Mouse (Mus musculus): ENCODE data around the gene Galnt17. TPM values are rescaled to one million over a fixed set of nuclear protein-coding genes. Genes with fewer than 3 reads are reported as not detected.

Galnt17 gene
- polyA plus RNA-seq, 1 experiment from 2014 or later, result 10.9 TPM

DNA sequence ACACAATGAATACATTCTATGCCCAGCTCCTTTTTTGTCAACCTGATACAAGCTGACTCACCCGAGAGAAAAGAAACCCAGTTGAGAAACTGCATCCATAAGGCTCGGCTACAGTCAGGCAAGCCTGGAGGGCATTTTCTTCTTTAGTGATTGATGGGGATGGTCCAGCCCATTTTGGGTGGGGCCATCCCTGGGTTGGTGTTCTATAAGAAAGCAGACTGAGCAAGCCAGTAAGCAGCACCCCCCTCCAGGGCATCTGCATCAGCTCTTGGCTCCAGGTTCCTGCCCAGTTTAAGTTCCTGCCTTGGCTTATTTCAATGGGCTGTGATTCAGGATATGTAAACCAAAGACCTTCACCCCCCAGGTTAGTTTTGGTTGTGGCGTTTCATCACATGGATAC is 295.2 kb downstream of the Galnt17 start:
- H3K4me2 ChIP-seq (ENCODE audit: low read length), result no peak overlapping the region
- H3K27ac ChIP-seq (ENCODE audit: low read length), result no peak overlapping the region
- H3K27me3 ChIP-seq (replicated peaks; ENCODE audit: control insufficient read depth, insufficient read depth, low read length), result no peaks in the 10 kb centered on the region
- H3K4me1 ChIP-seq (replicated peaks; ENCODE audit: control insufficient read depth, insufficient read depth, low read length), result no peaks in the 10 kb centered on the region
- H3K36me3 ChIP-seq (ENCODE audit: control insufficient read depth, insufficient read depth), result no peaks in the 10 kb centered on the region
- H3K9ac ChIP-seq (replicated peaks; ENCODE audit: low read depth, low read length), result no peak overlapping the region
- H3K9me3 ChIP-seq (ENCODE audit: control insufficient read depth, low read length), result no peaks in the 10 kb centered on the region
- 69% methylated on average over 3 of the region's 3 CpGs for WGBS
- H3K4me3 ChIP-seq (replicated peaks; ENCODE audit: low read length), result no peak overlapping the region
- ATAC-seq, result no peak

DNA sequence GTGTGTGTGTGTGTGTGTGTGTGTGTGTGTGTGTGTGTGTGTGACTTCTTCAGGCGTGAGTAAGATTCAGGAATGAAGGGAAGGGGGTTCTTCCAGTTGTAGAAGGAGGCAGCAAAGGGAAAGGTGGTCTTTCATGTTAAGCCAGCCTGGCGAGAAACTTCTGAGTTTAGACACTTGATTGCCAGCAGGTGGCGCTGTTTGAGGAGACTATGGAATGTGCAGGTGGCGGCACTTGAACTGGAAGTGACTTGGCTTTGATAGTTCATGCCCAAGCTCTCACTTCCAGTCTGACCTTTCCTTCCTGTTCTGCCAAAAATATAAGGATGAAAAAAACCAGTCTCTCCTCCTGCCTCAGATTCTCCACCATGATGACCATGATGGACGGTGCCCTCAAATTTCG is 298.8 kb downstream of the Galnt17 start:
- no peak for ATAC-seq
- peaks cover 10% of the 10 kb centered on the region; the same call in 1 of the 2 replicates for H3K4me1 ChIP-seq (replicated peaks; ENCODE audit: control insufficient read depth, insufficient read depth, low read length)
- 61% methylated on average over 6 of the region's 6 CpGs for WGBS

DNA sequence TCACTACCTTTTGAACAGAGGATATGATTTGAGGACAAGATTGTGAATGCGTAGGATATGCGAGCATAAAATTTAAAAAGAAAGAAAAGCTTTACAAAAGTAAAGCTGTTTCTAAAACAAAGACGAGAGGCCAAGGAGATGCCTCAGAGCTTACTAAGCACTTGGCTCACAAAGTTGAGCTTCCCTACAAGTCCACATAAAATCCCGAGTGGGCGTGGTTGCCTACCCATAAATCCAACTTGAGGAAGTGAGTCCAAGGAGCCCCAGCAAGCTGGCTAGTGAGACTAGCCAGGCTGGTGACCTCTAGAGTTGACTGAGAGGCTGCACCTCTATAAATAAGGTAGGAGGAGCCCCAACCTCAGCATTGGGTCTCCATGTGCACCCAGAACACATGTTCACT is 299.8 kb downstream of the Galnt17 start:
- ATAC-seq, result no peak
- H3K4me2 ChIP-seq (ENCODE audit: low read length), result no peak overlapping the region
- no peaks in the 10 kb centered on the region for H3K27me3 ChIP-seq (replicated peaks; ENCODE audit: control insufficient read depth, insufficient read depth, low read length)
- WGBS, result 98% methylated on average over 5 of the region's 5 CpGs
- H3K9me3 ChIP-seq (ENCODE audit: control insufficient read depth, low read length), result 0 out of 2 replicates have a peak, but pooled peaks cover 3% of the 10 kb centered on the region
- H3K4me3 ChIP-seq (replicated peaks; ENCODE audit: low read length), result no peak overlapping the region
- H3K4me1 ChIP-seq (replicated peaks; ENCODE audit: control insufficient read depth, insufficient read depth, low read length), result peaks cover 10% of the 10 kb centered on the region; the same call in 1 of the 2 replicates
- H3K36me3 ChIP-seq (ENCODE audit: control insufficient read depth, insufficient read depth), result no peaks in the 10 kb centered on the region
- no peak overlapping the region for H3K27ac ChIP-seq (ENCODE audit: low read length)
- H3K9ac ChIP-seq (replicated peaks; ENCODE audit: low read depth, low read length), result no peak overlapping the region

More for the DNA sequence above, 298.8 kb downstream of the Galnt17 start:
- Histone ChIP-seq H3K9ac (replicated peaks; ENCODE audit: low read depth, low read length) (no peak overlapping the region), H3K36me3 (ENCODE audit: control insufficient read depth, insufficient read depth) (no peaks in the 10 kb centered on the region), H3K9me3 (ENCODE audit: control insufficient read depth, low read length) (0 out of 2 replicates have a peak, but pooled peaks cover 3% of the 10 kb centered on the region), H3K27me3 (replicated peaks; ENCODE audit: control insufficient read depth, insufficient read depth, low read length) (no peaks in the 10 kb centered on the region), H3K27ac (ENCODE audit: low read length) (no peak overlapping the region), H3K4me3 (replicated peaks; ENCODE audit: low read length) (no peak overlapping the region), H3K4me2 (ENCODE audit: low read length) (no peak overlapping the region)

DNA sequence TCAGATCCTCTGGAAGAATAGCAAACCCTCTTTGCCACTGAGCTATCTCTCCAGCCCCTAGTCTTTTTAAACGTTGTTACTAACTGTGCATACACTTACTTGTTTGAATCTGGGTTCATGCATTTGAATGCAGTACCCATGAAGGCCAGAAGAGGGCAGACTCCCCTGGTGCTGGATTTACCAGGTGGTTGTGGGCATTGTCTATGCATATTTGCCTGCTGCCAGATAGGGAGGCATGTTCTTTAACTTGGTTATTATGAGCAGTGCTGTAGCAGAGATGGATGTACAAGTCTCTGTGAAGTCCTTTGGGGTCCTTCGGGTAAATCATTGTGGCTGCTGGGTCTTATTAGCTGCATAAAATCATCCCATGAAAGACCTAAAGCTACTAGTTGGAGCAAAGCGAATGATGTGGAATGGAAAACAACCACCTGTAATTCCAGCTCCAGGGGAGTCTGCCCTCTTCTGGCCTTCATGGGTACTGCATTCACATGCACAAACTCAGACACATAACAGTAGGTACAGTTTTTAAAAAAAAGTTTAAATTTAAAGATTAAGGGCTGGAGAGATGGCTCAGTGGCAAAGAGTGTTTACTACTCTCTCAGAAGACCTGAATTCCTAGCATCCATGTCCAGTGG is 300.3 kb downstream of the Galnt17 start:
- no peak overlapping the region for H3K4me3 ChIP-seq (replicated peaks; ENCODE audit: low read length)
- ATAC-seq, result no peak
- 72% methylated on average over 3 of the region's 3 CpGs for WGBS
- 0 out of 2 replicates have a peak, but pooled peaks cover 3% of the 10 kb centered on the region for H3K9me3 ChIP-seq (ENCODE audit: control insufficient read depth, low read length)
- H3K9ac ChIP-seq (replicated peaks; ENCODE audit: low read depth, low read length), result no peak overlapping the region
- H3K27me3 ChIP-seq (replicated peaks; ENCODE audit: control insufficient read depth, insufficient read depth, low read length), result no peaks in the 10 kb centered on the region
- peak overlapping the region; percentile 84 for H3K27ac ChIP-seq (ENCODE audit: low read length)
- H3K4me2 ChIP-seq (ENCODE audit: low read length), result no peak overlapping the region
- H3K4me1 ChIP-seq (replicated peaks; ENCODE audit: control insufficient read depth, insufficient read depth, low read length), result peaks cover 10% of the 10 kb centered on the region; the same call in 1 of the 2 replicates
- no peaks in the 10 kb centered on the region for H3K36me3 ChIP-seq (ENCODE audit: control insufficient read depth, insufficient read depth)

DNA sequence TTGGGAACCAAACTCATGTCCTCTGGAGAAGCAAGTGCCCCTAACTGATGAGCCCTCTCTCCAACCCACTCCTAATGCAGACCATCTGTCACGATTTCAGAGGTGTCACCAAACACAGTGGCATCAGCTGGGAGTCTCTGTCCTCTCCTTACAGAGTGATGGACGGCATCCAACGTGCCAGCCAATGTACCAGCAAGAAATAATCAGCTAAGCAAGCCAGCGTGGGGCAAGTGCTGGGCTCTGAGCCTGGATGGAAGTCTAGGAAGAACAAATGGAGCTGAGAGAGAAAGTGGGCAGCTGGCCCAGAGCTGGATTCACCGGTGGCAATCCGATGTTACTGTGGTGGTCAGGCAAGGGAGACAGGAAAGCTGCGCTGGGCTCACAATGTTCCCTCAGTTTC is 301.1 kb downstream of the Galnt17 start:
- Histone ChIP-seq H3K27ac (ENCODE audit: low read length) (peak overlapping the region; percentile 84), H3K36me3 (ENCODE audit: control insufficient read depth, insufficient read depth) (no peaks in the 10 kb centered on the region), H3K27me3 (replicated peaks; ENCODE audit: control insufficient read depth, insufficient read depth, low read length) (no peaks in the 10 kb centered on the region), H3K9ac (replicated peaks; ENCODE audit: low read depth, low read length) (no peak overlapping the region), H3K4me3 (replicated peaks; ENCODE audit: low read length) (no peak overlapping the region), H3K4me2 (ENCODE audit: low read length) (no peak overlapping the region), H3K4me1 (replicated peaks; ENCODE audit: control insufficient read depth, insufficient read depth, low read length) (peaks cover 10% of the 10 kb centered on the region; the same call in 1 of the 2 replicates), H3K9me3 (ENCODE audit: control insufficient read depth, low read length) (0 out of 2 replicates have a peak, but pooled peaks cover 3% of the 10 kb centered on the region)
- WGBS, result 37% methylated on average over 7 of the region's 7 CpGs
- ATAC-seq, result peak; percentile 86

DNA sequence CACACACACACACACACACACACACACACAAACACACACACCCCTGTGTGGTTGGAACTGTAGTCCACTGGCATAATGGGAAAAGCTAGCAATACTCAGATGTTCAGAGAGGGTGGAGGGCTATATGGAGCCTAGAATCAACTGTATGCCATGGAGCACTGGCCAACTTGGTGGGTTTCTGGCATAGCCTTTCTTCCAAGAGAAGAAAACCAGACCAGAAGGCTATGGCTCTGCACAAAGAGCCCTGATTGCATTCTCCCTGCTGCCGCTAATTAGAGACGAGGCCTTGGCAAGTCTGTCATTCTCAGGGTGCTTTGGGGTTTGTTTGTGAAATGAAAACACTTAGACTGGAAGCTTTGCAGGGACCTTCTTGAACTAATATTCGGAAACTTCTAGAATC is 301.8 kb downstream of the Galnt17 start:
- H3K4me3 ChIP-seq (replicated peaks; ENCODE audit: low read length), result no peak overlapping the region
- peak; percentile 88 for ATAC-seq
- H3K36me3 ChIP-seq (ENCODE audit: control insufficient read depth, insufficient read depth), result no peaks in the 10 kb centered on the region
- 29% methylated on average over 3 of the region's 3 CpGs for whole genome bisulfite sequencing
- peak overlapping the region; percentile 84 for H3K27ac ChIP-seq (ENCODE audit: low read length)
- H3K9me3 ChIP-seq (ENCODE audit: control insufficient read depth, low read length), result 0 out of 2 replicates have a peak, but pooled peaks cover 3% of the 10 kb centered on the region
- no peaks in the 10 kb centered on the region for H3K27me3 ChIP-seq (replicated peaks; ENCODE audit: control insufficient read depth, insufficient read depth, low read length)
- H3K9ac ChIP-seq (replicated peaks; ENCODE audit: low read depth, low read length), result no peak overlapping the region
- H3K4me1 ChIP-seq (replicated peaks; ENCODE audit: control insufficient read depth, insufficient read depth, low read length), result peaks cover 10% of the 10 kb centered on the region; the same call in 1 of the 2 replicates
- H3K4me2 ChIP-seq (ENCODE audit: low read length), result no peak overlapping the region

DNA sequence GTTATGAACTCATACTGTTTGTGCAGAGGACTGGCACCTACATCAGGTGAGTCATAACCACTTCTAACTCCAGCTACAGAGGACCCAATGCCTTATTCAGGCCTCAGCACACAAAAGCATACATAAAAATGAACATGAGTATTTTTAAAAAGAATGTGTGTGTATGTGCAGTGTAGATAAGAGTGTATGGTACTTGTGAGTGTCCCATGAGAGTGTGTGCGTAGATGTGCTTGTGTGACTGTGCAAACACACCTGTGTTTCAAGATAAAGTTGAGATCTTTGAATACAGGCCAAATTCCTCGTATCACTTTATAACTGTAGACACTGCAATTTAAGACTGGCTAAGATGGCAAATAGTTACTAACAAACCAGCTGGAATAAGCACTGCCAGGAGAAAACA is 307.7 kb downstream of the Galnt17 start:
- no peak overlapping the region for H3K4me3 ChIP-seq (replicated peaks; ENCODE audit: low read length)
- no peaks in the 10 kb centered on the region for H3K27me3 ChIP-seq (replicated peaks; ENCODE audit: control insufficient read depth, insufficient read depth, low read length)
- H3K9ac ChIP-seq (replicated peaks; ENCODE audit: low read depth, low read length), result no peak overlapping the region
- no peak overlapping the region for H3K4me2 ChIP-seq (ENCODE audit: low read length)
- no peak for ATAC-seq
- no peaks in the 10 kb centered on the region for H3K36me3 ChIP-seq (ENCODE audit: control insufficient read depth, insufficient read depth)
- WGBS, result 71% methylated on average over 2 of the region's 2 CpGs
- 0 out of 2 replicates have a peak, but pooled peaks cover 3% of the 10 kb centered on the region for H3K9me3 ChIP-seq (ENCODE audit: control insufficient read depth, low read length)
- H3K4me1 ChIP-seq (replicated peaks; ENCODE audit: control insufficient read depth, insufficient read depth, low read length), result no peaks in the 10 kb centered on the region; the same call in 1 of the 2 replicates
- no peak overlapping the region for H3K27ac ChIP-seq (ENCODE audit: low read length)

DNA sequence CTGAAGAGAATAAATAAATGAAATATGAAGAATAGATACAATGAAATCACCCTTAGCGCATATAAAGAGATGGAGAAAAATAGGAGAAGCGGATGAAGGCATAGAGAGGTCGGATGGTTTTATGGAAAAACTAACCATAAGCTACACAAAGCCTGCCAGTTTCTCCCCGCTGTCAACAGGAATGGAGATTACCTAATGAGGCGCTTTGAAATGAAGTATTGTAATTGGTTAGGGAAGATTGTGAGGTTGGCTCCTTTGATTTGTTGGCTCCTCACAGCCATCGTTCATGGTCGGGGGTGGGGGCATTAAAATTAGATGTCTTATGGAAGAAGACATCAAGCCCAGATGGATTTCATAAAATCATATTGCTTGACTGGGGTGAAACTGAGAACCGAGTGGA is 329.0 kb downstream of the Galnt17 start:
- no peak overlapping the region for H3K27ac ChIP-seq (ENCODE audit: low read length)
- H3K4me2 ChIP-seq (ENCODE audit: low read length), result no peak overlapping the region
- H3K9ac ChIP-seq (replicated peaks; ENCODE audit: low read depth, low read length), result no peak overlapping the region
- H3K4me3 ChIP-seq (replicated peaks; ENCODE audit: low read length), result no peak overlapping the region
- no peaks in the 10 kb centered on the region for H3K27me3 ChIP-seq (replicated peaks; ENCODE audit: control insufficient read depth, insufficient read depth, low read length)
- H3K9me3 ChIP-seq (ENCODE audit: control insufficient read depth, low read length), result no peaks in the 10 kb centered on the region
- ATAC-seq, result no peak
- 80% methylated on average over 8 of the region's 8 CpGs for WGBS
- no peaks in the 10 kb centered on the region for H3K4me1 ChIP-seq (replicated peaks; ENCODE audit: control insufficient read depth, insufficient read depth, low read length)
- H3K36me3 ChIP-seq (ENCODE audit: control insufficient read depth, insufficient read depth), result no peaks in the 10 kb centered on the region

DNA sequence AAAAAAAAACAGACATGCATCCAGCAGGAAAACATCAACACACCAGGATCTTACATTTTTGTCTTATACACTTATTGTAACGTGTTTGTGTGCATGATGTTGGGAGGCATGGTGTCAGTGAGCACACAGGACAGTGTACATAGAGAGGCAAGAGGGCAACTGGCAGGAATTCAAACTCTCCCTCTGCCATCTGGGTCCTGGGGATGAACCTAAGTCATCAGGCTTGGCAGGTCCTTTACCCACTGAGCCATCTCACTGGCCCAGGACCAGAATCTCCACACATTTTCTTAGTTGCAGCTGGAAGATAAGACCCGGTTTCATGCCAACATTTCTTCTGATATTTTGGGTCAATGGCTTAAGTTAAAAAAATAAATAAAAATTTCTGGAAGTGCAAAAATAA is 329.4 kb downstream of the Galnt17 start:
- WGBS, result 73% methylated on average over 2 of the region's 2 CpGs
- Histone ChIP-seq H3K27me3 (replicated peaks; ENCODE audit: control insufficient read depth, insufficient read depth, low read length) (no peaks in the 10 kb centered on the region), H3K4me1 (replicated peaks; ENCODE audit: control insufficient read depth, insufficient read depth, low read length) (no peaks in the 10 kb centered on the region), H3K36me3 (ENCODE audit: control insufficient read depth, insufficient read depth) (no peaks in the 10 kb centered on the region), H3K4me2 (ENCODE audit: low read length) (no peak overlapping the region), H3K9me3 (ENCODE audit: control insufficient read depth, low read length) (no peaks in the 10 kb centered on the region), H3K4me3 (replicated peaks; ENCODE audit: low read length) (no peak overlapping the region), H3K9ac (replicated peaks; ENCODE audit: low read depth, low read length) (no peak overlapping the region), H3K27ac (ENCODE audit: low read length) (no peak overlapping the region)
- no peak for ATAC-seq
